Mouse (Mus musculus): ENCODE data around the gene Irx5. TPM values are rescaled to one million over a fixed set of nuclear protein-coding genes. Genes with fewer than 3 reads are reported as not detected.
A peak's percentile ranks its signal among the peaks of the same experiment; 100 is the strongest.

The Irx5 gene
- polyA plus RNA-seq, 1 experiment from 2014 or later = 0.32 TPM

- no peak for ATAC-seq
- Histone ChIP-seq H3K27ac (no peak overlapping the region), H3K9ac (no peak overlapping the region), H3K36me3 (0 out of 2 replicates have a peak, but pooled peaks cover 2% of the 10 kb centered on the region), H3K4me2 (0 out of 2 replicates have a peak overlapping the region, but pooled peaks have one; percentile 0), H3K27me3 (replicated peaks) (peaks cover 29% of the 10 kb centered on the region), H3K9me3 (replicated peaks) (no peaks in the 10 kb centered on the region), H3K4me1 (peaks cover 49% of the 10 kb centered on the region), H3K4me3 (no peak overlapping the region)
- 51% methylated on average over 6 of the region's 6 CpGs for WGBS (ENCODE audit: insufficient replicate concordance)
Observed at GRCm38 (mm10) chr8:92353405-92353804, 4.0 kb upstream of the Irx5 start.

GRCm38 (mm10) chr8:92354536-92355482 is 2.6 kb upstream of the Irx5 start:
- H3K27me3 ChIP-seq (replicated peaks) = peaks cover 43% of the 10 kb centered on the region
- H3K4me1 ChIP-seq = peaks cover 50% of the 10 kb centered on the region
- H3K27ac ChIP-seq = peak overlapping the region; percentile 30; the same call in 1 of the 2 replicates
- no peak for ATAC-seq
- WGBS (ENCODE audit: insufficient replicate concordance) = 8% methylated on average over 22 of the region's 22 CpGs
- H3K9ac ChIP-seq = peak overlapping the region; percentile 76
- no peaks in the 10 kb centered on the region for H3K9me3 ChIP-seq (replicated peaks)
- H3K36me3 ChIP-seq = 0 out of 2 replicates have a peak, but pooled peaks cover 2% of the 10 kb centered on the region
- H3K4me2 ChIP-seq = peak overlapping the region; percentile 91
- peak overlapping the region; percentile 74 for H3K4me3 ChIP-seq

GRCm38 (mm10) chr8:92355701-92356612 is 1.5 kb upstream of the Irx5 start:
- Histone ChIP-seq H3K4me1 (peaks cover 52% of the 10 kb centered on the region), H3K36me3 (no peaks in the 10 kb centered on the region), H3K4me2 (peak overlapping the region; percentile 91), H3K4me3 (peak overlapping the region; percentile 74), H3K27me3 (replicated peaks) (peaks cover 53% of the 10 kb centered on the region), H3K27ac (peak overlapping the region; percentile 64; the same call in 1 of the 2 replicates), H3K9ac (peak overlapping the region; percentile 76), H3K9me3 (replicated peaks) (no peaks in the 10 kb centered on the region)
- WGBS (ENCODE audit: insufficient replicate concordance) = under 1% methylated on average over 89 of the region's 93 CpGs
- peak; percentile 96 for ATAC-seq

GRCm38 (mm10) chr8:92356613-92357375 is 631 bp upstream of the Irx5 start:
- WGBS (ENCODE audit: insufficient replicate concordance) = 2% methylated on average over 40 of the region's 40 CpGs
- H3K27ac ChIP-seq = no peak overlapping the region
- H3K9ac ChIP-seq = peak overlapping the region; percentile 76
- H3K4me3 ChIP-seq = peak overlapping the region; percentile 74
- no peaks in the 10 kb centered on the region for H3K36me3 ChIP-seq
- peaks cover 52% of the 10 kb centered on the region for H3K4me1 ChIP-seq
- peaks cover 59% of the 10 kb centered on the region for H3K27me3 ChIP-seq (replicated peaks)
- peak overlapping the region; percentile 91 for H3K4me2 ChIP-seq
- H3K9me3 ChIP-seq (replicated peaks) = no peaks in the 10 kb centered on the region
- ATAC-seq = no peak

- Histone ChIP-seq H3K4me1 (peaks cover 43% of the 10 kb centered on the region), H3K9me3 (replicated peaks) (no peaks in the 10 kb centered on the region), H3K36me3 (no peaks in the 10 kb centered on the region), H3K9ac (no peak overlapping the region), H3K27ac (no peak overlapping the region), H3K27me3 (replicated peaks) (peaks cover 73% of the 10 kb centered on the region), H3K4me2 (peak overlapping the region; percentile 91), H3K4me3 (peak overlapping the region; percentile 74)
- ATAC-seq = no peak
- WGBS (ENCODE audit: insufficient replicate concordance) = 3% methylated on average over 80 of the region's 80 CpGs
Observed at GRCm38 (mm10) chr8:92358141-92358999, 945 bp downstream of the Irx5 start.

- H3K27me3 ChIP-seq (replicated peaks) = peaks cover 78% of the 10 kb centered on the region
- no peak for ATAC-seq
- peak overlapping the region; percentile 21; the same call in 1 of the 2 replicates for H3K4me3 ChIP-seq
- no peak overlapping the region for H3K4me2 ChIP-seq
- no peaks in the 10 kb centered on the region for H3K36me3 ChIP-seq
- WGBS (ENCODE audit: insufficient replicate concordance) = 3% methylated on average over 35 of the region's 35 CpGs
- peaks cover 35% of the 10 kb centered on the region for H3K4me1 ChIP-seq
- H3K9ac ChIP-seq = no peak overlapping the region
- H3K27ac ChIP-seq = no peak overlapping the region
- H3K9me3 ChIP-seq (replicated peaks) = no peaks in the 10 kb centered on the region
Observed at GRCm38 (mm10) chr8:92359000-92359832, 1.8 kb downstream of the Irx5 start.

- Histone ChIP-seq H3K4me3 (peak overlapping the region; percentile 21; the same call in 1 of the 2 replicates), H3K9ac (no peak overlapping the region)
- ATAC-seq = no peak
Observed at GRCm38 (mm10) chr8:92359833-92360082, 2.3 kb downstream of the Irx5 start.

GRCm38 (mm10) chr8:92360083-92360861 is 2.8 kb downstream of the Irx5 start:
- no peak for ATAC-seq
- WGBS (ENCODE audit: insufficient replicate concordance) = 3% methylated on average over 68 of the region's 77 CpGs
- Histone ChIP-seq H3K4me3 (peak overlapping the region; percentile 21), H3K9me3 (replicated peaks) (no peaks in the 10 kb centered on the region), H3K4me1 (peaks cover 25% of the 10 kb centered on the region), H3K4me2 (peak overlapping the region; percentile 45), H3K9ac (no peak overlapping the region), H3K27me3 (replicated peaks) (peaks cover 89% of the 10 kb centered on the region), H3K27ac (no peak overlapping the region), H3K36me3 (no peaks in the 10 kb centered on the region)

More at GRCm38 (mm10) chr8:92359833-92360082, 2.3 kb downstream of the Irx5 start:
- 2% methylated on average over 14 of the region's 21 CpGs for WGBS (ENCODE audit: insufficient replicate concordance)
- H3K27ac ChIP-seq = no peak overlapping the region
- H3K36me3 ChIP-seq = no peaks in the 10 kb centered on the region
- peaks cover 84% of the 10 kb centered on the region for H3K27me3 ChIP-seq (replicated peaks)
- peaks cover 29% of the 10 kb centered on the region for H3K4me1 ChIP-seq
- H3K9me3 ChIP-seq (replicated peaks) = no peaks in the 10 kb centered on the region
- H3K4me2 ChIP-seq = peak overlapping the region; percentile 45

GRCm38 (mm10) chr8:92361546-92362351 is 4.3 kb downstream of the Irx5 start:
- H3K4me2 ChIP-seq = no peak overlapping the region
- no peak overlapping the region for H3K4me3 ChIP-seq
- no peak overlapping the region for H3K27ac ChIP-seq

More at GRCm38 (mm10) chr8:92361546-92362351, 4.3 kb downstream of the Irx5 start:
- peaks cover 26% of the 10 kb centered on the region for H3K4me1 ChIP-seq
- H3K27me3 ChIP-seq (replicated peaks) = peaks cover 96% of the 10 kb centered on the region
- WGBS (ENCODE audit: insufficient replicate concordance) = 7% methylated on average over 25 of the region's 25 CpGs
- ATAC-seq = no peak
- no peak overlapping the region for H3K9ac ChIP-seq
- H3K36me3 ChIP-seq = no peaks in the 10 kb centered on the region
- H3K9me3 ChIP-seq (replicated peaks) = no peaks in the 10 kb centered on the region

Data from liver, embryonic 12.5 days (tissue).